Mouse (Mus musculus): ENCODE results near the gene Rnase2b. TPM values are rescaled to one million over a fixed set of nuclear protein-coding genes. Genes with fewer than 3 reads are reported as not detected.
"Not testable (repeated sequence)": the region's sequence is repeated elsewhere in the genome, so short reads cannot be mapped to it uniquely, and the experiment has no call there.

The Rnase2b gene
- polyA plus RNA-seq, 1 experiment, result not detected

- Histone ChIP-seq H3ac (ENCODE audit: control insufficient read depth, insufficient read length, low read depth) (no peak overlapping the region), H3K27me3 (ENCODE audit: control insufficient read depth, insufficient read depth, insufficient read length) (no peaks in the 10 kb centered on the region), H3K4me3 (ENCODE audit: insufficient read depth, poor library complexity, severe bottlenecking) (no peak overlapping the region), H3K36me3 (ENCODE audit: control insufficient read depth, insufficient read depth) (no peaks in the 10 kb centered on the region), H3K79me2 (ENCODE audit: control insufficient read depth, insufficient read depth) (no peaks in the 10 kb centered on the region), H3K79me3 (ENCODE audit: low read depth) (no peaks in the 10 kb centered on the region)
- TF ChIP-seq MAX (IDR thresholded peaks at IDR 0.05) (no peak), CTCF (IDR thresholded peaks at IDR 0.05; ENCODE audit: control insufficient read depth, insufficient read depth, insufficient read length) (no peak), USF1 (IDR thresholded peaks at IDR 0.05; ENCODE audit: low read depth) (no peak), MYOD1 (IDR thresholded peaks at IDR 0.05; ENCODE audit: control insufficient read depth, insufficient read length, low read depth) (no peak), FOSL1 (IDR thresholded peaks at IDR 0.05; ENCODE audit: insufficient read depth, low read length, poor library complexity, severe bottlenecking) (no peak), MYOG (IDR thresholded peaks at IDR 0.05; ENCODE audit: control insufficient read depth, extremely low read depth, insufficient read length) (no peak)
Measured at GRCm38 (mm10) chr14:51166068-51166467, 4.0 kb downstream of the Rnase2b start.

- H3K4me3 ChIP-seq (ENCODE audit: insufficient read depth, poor library complexity, severe bottlenecking); H3K79me2 ChIP-seq (ENCODE audit: control insufficient read depth, insufficient read depth); H3K27me3 ChIP-seq (ENCODE audit: control insufficient read depth, insufficient read depth, insufficient read length); H3ac ChIP-seq (ENCODE audit: control insufficient read depth, insufficient read length, low read depth); H3K36me3 ChIP-seq (ENCODE audit: control insufficient read depth, insufficient read depth); H3K79me3 ChIP-seq (ENCODE audit: low read depth): not testable (repeated sequence)
Measured at GRCm38 (mm10) chr14:51172095-51172865, 10.2 kb downstream of the Rnase2b start.

- H3K4me3 ChIP-seq (ENCODE audit: insufficient read depth, poor library complexity, severe bottlenecking); H3K36me3 ChIP-seq (ENCODE audit: control insufficient read depth, insufficient read depth): not testable (repeated sequence)
Measured at GRCm38 (mm10) chr14:51172947-51173346, 10.9 kb downstream of the Rnase2b start.

GRCm38 (mm10) chr14:51173843-51174242 is 11.8 kb downstream of the Rnase2b start:
- TF ChIP-seq MYOG (IDR thresholded peaks at IDR 0.05; ENCODE audit: control insufficient read depth, extremely low read depth, insufficient read length) (no peak), FOSL1 (IDR thresholded peaks at IDR 0.05; ENCODE audit: insufficient read depth, low read length, poor library complexity, severe bottlenecking) (no peak), CEBPB (IDR thresholded peaks at IDR 0.05; ENCODE audit: low read depth) (no peak), USF1 (IDR thresholded peaks at IDR 0.05; ENCODE audit: low read depth) (no peak), MYOD1 (IDR thresholded peaks at IDR 0.05; ENCODE audit: control insufficient read depth, insufficient read length, low read depth) (no peak), MAX (IDR thresholded peaks at IDR 0.05) (no peak), CTCF (IDR thresholded peaks at IDR 0.05; ENCODE audit: control insufficient read depth, insufficient read depth, insufficient read length) (no peak)
- H3ac ChIP-seq (ENCODE audit: control insufficient read depth, insufficient read length, low read depth), result no peak overlapping the region
- H3K79me3 ChIP-seq (ENCODE audit: low read depth), result no peaks in the 10 kb centered on the region
- H3K4me3 ChIP-seq (ENCODE audit: insufficient read depth, poor library complexity, severe bottlenecking), result no peak overlapping the region
- H3K27me3 ChIP-seq (ENCODE audit: control insufficient read depth, insufficient read depth, insufficient read length), result no peaks in the 10 kb centered on the region
- no peaks in the 10 kb centered on the region for H3K79me2 ChIP-seq (ENCODE audit: control insufficient read depth, insufficient read depth)
- no peaks in the 10 kb centered on the region for H3K36me3 ChIP-seq (ENCODE audit: control insufficient read depth, insufficient read depth)

More at GRCm38 (mm10) chr14:51172947-51173346, 10.9 kb downstream of the Rnase2b start:
- not testable (repeated sequence) for H3ac ChIP-seq (ENCODE audit: control insufficient read depth, insufficient read length, low read depth); H3K79me2 ChIP-seq (ENCODE audit: control insufficient read depth, insufficient read depth); H3K79me3 ChIP-seq (ENCODE audit: low read depth); H3K27me3 ChIP-seq (ENCODE audit: control insufficient read depth, insufficient read depth, insufficient read length)

GRCm38 (mm10) chr14:51181051-51181450 is 19.0 kb downstream of the Rnase2b start:
- H3K79me3 ChIP-seq (ENCODE audit: low read depth); H3K27me3 ChIP-seq (ENCODE audit: control insufficient read depth, insufficient read depth, insufficient read length); H3K36me3 ChIP-seq (ENCODE audit: control insufficient read depth, insufficient read depth); H3K79me2 ChIP-seq (ENCODE audit: control insufficient read depth, insufficient read depth); H3K4me3 ChIP-seq (ENCODE audit: insufficient read depth, poor library complexity, severe bottlenecking); H3ac ChIP-seq (ENCODE audit: control insufficient read depth, insufficient read length, low read depth): not testable (repeated sequence)

- Histone ChIP-seq H3ac (ENCODE audit: control insufficient read depth, insufficient read length, low read depth) (no peak overlapping the region), H3K79me3 (ENCODE audit: low read depth) (no peaks in the 10 kb centered on the region), H3K4me3 (ENCODE audit: insufficient read depth, poor library complexity, severe bottlenecking) (no peak overlapping the region), H3K27me3 (ENCODE audit: control insufficient read depth, insufficient read depth, insufficient read length) (no peaks in the 10 kb centered on the region), H3K36me3 (ENCODE audit: control insufficient read depth, insufficient read depth) (no peaks in the 10 kb centered on the region), H3K79me2 (ENCODE audit: control insufficient read depth, insufficient read depth) (no peaks in the 10 kb centered on the region)
- TF ChIP-seq MYOD1 (IDR thresholded peaks at IDR 0.05; ENCODE audit: control insufficient read depth, insufficient read length, low read depth) (no peak), MYOG (IDR thresholded peaks at IDR 0.05; ENCODE audit: control insufficient read depth, extremely low read depth, insufficient read length) (no peak), MAX (IDR thresholded peaks at IDR 0.05) (no peak)
Measured at GRCm38 (mm10) chr14:51195681-51196080, 33.6 kb downstream of the Rnase2b start.
